Mouse (Mus musculus) neutrophil, adult 5-6 weeks (primary cell): Measurements from ENCODE around the gene Stx11. TPM values are rescaled to one million over a fixed set of nuclear protein-coding genes. Genes with fewer than 3 reads are reported as not detected.
"Not testable (repeated sequence)": the region's sequence is repeated elsewhere in the genome, so short reads cannot be mapped to it uniquely, and the experiment has no call there.

Source experiments
- ATAC-seq: fragments of 151-379, 151-347 bp; 2 replicates; pipeline ENCODE4 v1.8.0; 2017; ENCODE audit warnings: mild to moderate bottlenecking, moderate TSS enrichment; ENCODE audit not compliant: insufficient number of reproducible peaks, poor library complexity, low FRiP score, severe bottlenecking; ENCODE audit errors: extremely low read depth
- total RNA-seq: library from RNA; stranded (forward); fragments of 200-1000 nt; gene quantifications from 2 replicates; pipeline ENCODE4 v1.2.3, GENCODE M21; 2017

Gene Stx11
- total RNA-seq, 1 experiment from 2014 or later: 67.7 TPM

DNA sequence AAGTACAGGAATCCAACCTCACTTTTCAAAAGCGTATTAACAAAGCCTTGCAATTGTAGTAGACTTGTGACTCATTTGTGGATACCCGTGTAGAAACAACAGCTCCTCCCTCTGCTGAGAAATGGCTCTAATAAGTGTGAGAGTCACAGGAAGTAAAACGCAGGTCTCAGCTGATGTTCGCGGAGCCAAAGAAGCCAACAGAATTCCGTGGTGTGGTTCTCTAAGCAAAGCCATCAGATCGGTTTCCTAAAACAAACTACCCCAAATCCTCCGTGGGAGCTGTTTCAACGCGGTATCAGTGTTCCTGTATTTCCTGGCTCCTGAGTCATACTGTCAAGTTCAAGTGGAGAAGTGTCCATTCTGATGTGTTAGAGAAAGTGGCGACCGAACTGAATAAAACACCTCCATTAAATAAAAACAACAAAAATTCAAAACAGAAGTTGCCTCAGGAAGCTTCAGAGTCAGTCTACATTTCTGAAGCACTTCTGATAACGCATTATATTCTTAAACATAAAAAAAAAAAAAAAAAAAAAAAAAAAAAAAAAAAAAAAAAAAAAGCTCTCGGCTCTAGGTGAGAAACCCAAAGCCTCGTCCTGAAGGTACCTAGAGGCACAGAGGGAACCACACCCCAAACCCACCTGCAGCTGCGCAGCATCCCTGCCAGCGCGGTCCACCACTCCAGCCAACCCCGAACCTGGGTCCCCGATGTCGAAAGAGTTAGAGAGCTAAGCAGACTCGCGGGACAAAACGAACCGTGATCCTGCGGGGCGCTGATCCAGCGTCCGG lies 543 bp downstream of the Stx11 start:
- peak; percentile 39; the same call in 1 of the 2 replicates for ATAC-seq

DNA sequence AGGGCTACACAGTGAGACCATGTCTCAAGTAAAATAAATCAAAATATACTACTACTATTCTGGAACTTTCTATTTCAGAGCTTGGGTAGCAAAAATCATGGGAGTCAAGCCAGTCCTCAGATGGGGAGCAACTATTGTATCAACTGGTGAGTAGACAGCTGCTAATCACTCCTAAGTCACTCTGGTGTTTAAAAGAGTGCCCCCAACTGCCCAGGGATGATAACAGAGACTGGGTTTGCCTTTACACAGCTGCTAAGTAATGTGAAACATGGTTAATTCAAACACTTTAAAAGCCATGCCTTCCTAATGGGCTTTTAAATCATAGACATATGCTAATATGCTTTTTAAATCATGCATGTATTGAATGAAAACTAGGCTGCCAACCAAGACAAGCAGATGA lies 1.9 kb downstream of the Stx11 start:
- no peak for ATAC-seq

GRCm38 (mm10) chr10:12961546-12961945 lies 2.6 kb downstream of the Stx11 start:
- ATAC-seq: no peak

GRCm38 (mm10) chr10:12957271-12957670 lies 6.8 kb downstream of the Stx11 start:
- peak; percentile 57 for ATAC-seq

DNA sequence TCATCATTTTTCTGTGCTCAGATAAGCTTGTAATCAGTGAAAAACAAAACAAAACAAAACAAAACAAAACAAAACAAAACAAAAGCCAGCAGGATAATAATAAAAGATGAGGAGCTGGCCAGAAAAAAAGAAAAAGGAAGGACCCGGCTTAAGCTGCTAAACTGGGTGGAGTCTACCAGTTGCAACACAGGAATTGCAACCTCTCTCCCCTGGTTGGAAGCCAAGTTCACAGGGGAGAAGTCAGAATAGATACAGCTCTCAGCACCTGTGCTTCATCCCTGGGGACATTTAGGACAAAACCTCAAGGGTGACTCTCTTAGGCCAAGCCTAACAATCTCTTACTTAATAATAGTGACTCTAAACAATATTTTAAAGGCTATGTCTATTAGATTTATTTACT lies 8.3 kb downstream of the Stx11 start:
- peak; percentile 60; the same call in 1 of the 2 replicates for ATAC-seq

DNA sequence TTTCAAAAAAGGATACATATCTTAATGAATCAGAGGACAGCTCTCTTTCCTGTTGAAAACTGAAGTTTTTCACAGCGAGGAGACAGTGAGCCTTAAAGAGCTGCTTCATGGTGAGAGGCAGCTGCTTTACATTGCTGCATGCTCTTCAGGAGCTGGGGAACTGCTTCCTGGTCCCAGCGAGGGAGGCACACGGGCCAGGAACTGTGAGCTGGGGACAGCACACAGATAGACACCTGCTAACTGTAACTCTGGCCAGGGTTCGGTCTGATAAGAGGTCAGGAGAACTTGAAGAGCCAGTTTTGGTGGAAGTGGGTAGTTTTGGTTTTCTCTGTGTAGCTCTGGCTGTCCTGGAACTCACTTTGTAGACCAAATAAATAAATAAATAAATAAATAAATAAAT lies 12.7 kb downstream of the Stx11 start:
- not testable (repeated sequence) for ATAC-seq

DNA sequence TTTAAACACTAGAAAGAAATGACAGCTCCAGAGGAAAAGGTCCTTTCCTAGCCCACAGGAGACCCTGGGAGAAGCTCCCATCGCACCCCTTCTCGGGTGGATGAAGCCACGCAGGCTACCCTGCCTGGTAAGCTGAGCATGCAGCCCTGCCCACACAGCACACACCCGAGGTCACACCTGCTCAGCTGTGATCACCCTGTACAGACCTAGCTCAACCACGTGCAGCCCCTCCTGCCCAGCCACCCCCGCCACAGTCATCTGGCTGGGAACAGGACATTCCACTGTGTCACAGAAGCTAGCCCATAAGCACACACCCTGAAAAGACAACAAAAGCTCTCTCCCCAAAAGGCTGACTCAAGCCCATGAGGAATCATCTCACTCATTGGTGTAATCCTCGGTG lies 14.8 kb downstream of the Stx11 start:
- no peak for ATAC-seq

DNA sequence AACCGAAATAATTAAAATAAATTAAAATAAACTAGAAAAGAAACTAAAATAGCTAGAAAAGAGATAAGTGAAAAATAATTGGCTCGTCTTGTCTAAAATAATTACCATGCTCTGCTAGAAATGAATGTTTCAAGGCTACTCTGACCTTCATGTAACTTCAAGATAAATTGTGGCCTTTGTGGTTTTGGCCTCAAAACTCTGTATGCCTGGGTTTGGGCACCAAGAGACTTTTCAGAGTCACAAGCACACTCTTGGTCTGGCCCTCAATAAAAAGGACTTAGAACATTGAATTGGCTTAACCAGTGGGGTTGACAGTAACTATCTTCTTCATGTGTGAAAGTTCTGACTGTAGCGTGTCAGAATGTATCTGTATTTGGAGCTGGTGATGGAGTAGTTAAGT lies 16.5 kb downstream of the Stx11 start:
- no peak for ATAC-seq

DNA sequence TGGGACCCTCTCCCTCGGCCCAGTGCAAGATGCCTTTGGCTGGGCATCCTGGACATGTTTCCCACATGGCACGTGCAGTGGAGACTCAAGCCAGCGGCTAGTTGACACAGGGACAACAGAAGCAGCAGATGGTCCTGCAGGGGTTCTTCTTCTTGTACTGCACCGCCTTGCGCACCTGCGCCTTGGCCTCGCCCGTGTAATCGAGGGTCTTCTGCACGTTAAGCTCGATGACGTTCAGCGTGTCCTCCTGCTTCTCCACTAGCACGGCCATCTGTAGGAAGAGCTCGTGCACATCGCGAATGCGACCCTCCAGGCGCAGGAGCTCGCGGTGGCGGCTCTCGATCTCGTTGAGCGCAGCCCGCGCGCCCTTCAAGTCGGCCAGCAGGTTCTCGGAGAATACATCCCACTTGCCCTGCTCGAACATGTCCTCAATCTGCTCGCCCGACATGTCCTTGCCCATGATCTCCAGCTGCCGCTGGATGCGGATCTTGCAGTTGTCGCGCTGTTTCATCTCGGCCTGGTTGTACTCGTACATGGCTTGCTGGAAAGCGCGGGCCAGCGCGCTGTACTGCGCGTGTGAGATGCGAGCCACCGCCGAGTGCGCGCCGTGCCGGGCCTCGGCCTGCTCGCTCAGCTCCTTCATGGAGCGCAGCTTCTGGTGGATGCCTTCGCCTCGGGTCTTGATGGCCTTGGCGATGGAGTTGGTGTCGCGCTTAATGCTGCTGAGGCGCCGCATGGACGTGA lies 22.9 kb downstream of the Stx11 start:
- no peak for ATAC-seq

GRCm38 (mm10) chr10:12938763-12939162 lies 25.3 kb downstream of the Stx11 start:
- no peak for ATAC-seq

DNA sequence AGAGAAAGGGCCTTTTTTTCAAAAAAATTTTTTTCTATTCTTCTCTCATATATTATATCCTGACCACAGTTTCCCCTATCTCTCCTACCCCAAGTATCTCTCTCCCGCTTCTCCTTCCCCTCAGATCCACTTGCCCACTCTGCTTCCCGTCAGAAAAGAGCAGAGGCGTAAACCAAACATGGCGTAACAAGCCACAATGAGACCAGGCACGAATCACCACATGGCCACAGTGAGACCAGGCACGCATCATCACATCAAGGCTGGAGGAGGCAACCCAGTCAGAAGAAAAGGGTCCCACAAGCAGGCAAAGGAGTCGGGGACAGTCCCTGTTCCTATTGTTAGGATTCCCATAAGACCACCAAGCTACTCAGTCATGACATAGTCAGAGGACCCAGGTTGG lies 28.0 kb downstream of the Stx11 start:
- peak; percentile 14; the same call in 1 of the 2 replicates for ATAC-seq

DNA sequence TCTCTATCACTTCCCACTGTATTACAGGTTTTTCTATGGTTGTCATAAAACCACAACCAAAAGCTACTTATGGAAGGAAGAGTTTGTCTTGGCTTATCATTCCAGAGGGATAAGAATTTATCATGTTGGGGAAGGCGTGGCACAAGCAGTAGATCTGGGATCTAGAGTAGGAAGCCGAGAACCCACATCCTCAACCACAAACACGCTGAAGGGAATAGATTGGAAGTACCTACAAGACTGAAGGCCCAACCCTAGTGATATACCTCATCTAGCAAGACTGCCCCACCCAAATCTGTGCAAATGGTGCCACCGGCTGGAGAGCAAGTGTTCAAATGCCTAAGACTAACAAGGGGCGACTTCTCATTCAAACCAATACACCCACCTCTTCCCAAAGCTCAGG lies 28.5 kb downstream of the Stx11 start:
- ATAC-seq: no peak

- no peak for ATAC-seq
These were observed 32.4 kb downstream of the Stx11 start for GRCm38 (mm10) chr10:12931492-12932400.

- ATAC-seq: no peak
These were observed 33.7 kb downstream of the Stx11 start for GRCm38 (mm10) chr10:12930351-12930905.

DNA sequence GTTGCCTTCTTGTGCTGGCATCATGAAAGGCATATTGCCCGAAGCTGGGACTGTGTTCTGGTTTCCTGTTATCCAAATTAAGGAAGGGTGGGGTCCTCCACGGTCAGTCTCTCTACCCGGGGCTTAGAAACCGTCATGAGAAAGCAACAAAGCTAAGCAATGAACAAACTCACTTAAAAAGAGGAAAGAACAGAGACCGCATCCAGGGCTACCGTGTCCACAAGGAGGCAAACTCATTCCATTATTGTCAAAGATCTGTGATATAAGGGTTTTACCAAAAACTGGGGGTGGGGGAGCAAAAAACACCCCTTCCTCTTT lies 34.3 kb downstream of the Stx11 start:
- ATAC-seq: peak; percentile 27; the same call in 1 of the 2 replicates

DNA sequence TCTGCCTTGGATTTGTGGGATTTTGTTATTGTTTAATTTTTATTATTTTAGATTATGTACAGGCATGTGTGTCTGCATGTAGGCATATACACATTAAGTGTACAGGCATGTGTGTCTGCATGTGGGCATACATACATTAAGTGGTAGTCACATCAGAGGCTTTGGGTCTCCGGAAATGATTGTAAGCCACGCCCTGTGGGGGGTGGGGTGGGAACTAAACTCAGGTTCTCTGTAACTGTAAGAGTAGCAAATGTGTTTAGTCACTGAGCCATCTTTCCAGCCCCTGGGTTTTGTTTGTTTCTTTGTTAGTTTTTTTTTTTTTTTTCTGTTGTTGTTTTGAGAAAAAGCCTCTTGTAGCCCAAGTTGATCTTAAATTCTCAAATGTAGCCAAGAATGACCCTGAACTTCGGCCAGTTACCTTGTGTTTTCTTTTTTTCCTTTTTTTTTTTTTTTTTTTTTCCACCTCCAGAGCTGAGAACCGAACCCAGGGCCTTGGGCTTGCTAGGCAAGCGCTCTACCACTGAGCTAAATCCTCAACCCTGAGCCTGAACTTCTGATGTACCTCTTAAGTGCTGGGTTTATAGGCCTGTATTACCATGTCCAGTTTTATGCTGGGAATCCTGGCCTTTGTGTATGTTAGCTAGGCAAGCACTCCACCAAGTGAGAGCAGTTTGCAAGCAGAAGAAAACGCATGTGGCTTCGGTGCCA lies 34.8 kb downstream of the Stx11 start:
- ATAC-seq: peak; percentile 23; the same call in 1 of the 2 replicates

DNA sequence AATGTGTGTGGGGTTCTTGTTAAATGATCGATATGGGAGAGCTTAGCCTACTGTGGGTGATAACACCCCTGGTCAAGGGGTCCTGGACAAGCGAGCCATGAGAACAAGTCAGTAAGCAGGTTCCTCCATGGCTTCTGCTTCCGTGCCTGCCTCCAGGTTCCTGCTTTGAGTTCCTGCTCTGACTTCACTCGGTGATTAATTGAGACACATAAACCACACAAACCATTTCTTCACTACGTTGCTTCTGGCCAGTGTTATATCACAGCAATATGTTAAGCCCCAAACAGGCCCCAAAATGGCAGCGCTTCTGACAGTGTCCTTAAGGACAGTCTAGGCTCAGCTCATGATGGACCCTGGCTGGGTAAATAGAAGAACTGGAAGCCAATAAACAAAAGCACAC lies 35.9 kb downstream of the Stx11 start:
- peak; percentile 64 for ATAC-seq

DNA sequence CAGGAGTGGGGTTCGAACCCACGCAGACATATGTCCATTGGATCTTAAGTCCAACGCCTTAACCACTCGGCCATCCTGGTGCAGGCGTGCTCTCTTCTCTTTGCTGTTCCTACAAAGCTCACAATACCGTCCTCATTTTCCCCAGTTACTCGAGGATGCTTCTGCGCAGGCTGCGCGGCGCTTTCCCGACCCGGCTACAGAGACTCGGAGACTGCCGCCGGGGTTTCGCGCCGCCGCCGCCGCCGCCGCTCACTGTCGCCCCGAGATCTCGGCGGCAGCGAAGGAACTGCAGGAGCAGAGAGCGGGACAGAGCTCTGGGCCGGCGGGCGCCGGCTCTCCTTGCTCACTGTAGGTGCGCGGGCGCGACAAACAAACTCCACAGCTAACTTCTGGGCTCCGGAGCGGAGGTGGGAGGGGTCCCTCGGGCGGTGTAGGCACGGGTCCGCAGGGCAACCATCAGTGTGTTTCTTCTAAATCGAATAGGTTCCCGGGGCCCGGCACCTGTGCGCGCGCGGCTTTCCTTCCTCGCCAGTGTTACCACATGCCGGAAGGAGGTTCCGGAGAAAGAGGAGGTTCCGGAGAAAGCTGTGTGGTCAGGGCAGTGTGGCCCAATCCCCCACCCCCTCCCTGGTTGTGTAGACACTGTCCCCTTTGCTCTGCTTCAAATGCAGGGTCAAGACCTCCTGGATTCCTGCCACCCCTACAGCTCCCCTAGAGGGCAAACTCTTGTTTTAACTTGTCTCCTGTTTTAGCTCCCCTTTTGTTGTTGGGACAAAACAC lies 41.3 kb downstream of the Stx11 start:
- peak; percentile 69 for ATAC-seq
